Mouse (Mus musculus) intestine, postnatal 0 days (tissue): Measurements from ENCODE around the gene Rhd. TPM values are rescaled to one million over a fixed set of nuclear protein-coding genes. Genes with fewer than 3 reads are reported as not detected.
A peak's percentile ranks its signal among the peaks of the same experiment; 100 is the strongest.

Experiments used
- ATAC-seq: fragments of 200-750 bp; cut with Nextera tagmentation; 2 replicates; pipeline ENCODE4 v1.8.0; 2017; ENCODE audit warnings: mild to moderate bottlenecking, moderate TSS enrichment, moderate library complexity
- H3K27ac ChIP-seq: fragments of 300-500 bp; sonication (generic); 2 replicates; pipeline ENCODE4 v1.5.1; 2014; ENCODE audit warnings: mild to moderate bottlenecking, low read depth, low read length, moderate library complexity
- H3K27me3 ChIP-seq: fragments of 300-500 bp; sonication (generic); replicated peaks from 2 replicates; pipeline ENCODE4 v1.6.1; 2014; ENCODE audit warnings: low read length, mixed read lengths; ENCODE audit not compliant: control insufficient read depth, insufficient read depth
- H3K36me3 ChIP-seq: fragments of 300-500 bp; sonication (generic); 2 replicates; pipeline ENCODE4 v1.6.1; 2014; ENCODE audit warnings: mild to moderate bottlenecking, moderate library complexity; ENCODE audit not compliant: control insufficient read depth, insufficient read depth
- H3K4me1 ChIP-seq: fragments of 300-500 bp; sonication (generic); replicated peaks from 2 replicates; pipeline ENCODE4 v1.6.1; 2014; ENCODE audit warnings: antibody characterized with exemption, low read length, mixed read lengths; ENCODE audit not compliant: control insufficient read depth, insufficient read depth
- H3K4me2 ChIP-seq: fragments of 300-500 bp; sonication (generic); replicated peaks from 2 replicates; pipeline ENCODE4 v1.6.1; 2014; ENCODE audit warnings: low read depth, mild to moderate bottlenecking, moderate library complexity
- H3K4me3 ChIP-seq: fragments of 300-500 bp; sonication (generic); 2 replicates; pipeline ENCODE4 v1.5.1; 2014; ENCODE audit warnings: low read depth, low read length
- H3K9ac ChIP-seq: fragments of 300-500 bp; sonication (generic); 2 replicates; pipeline ENCODE4 v1.6.1; 2014; ENCODE audit warnings: mild to moderate bottlenecking, low read depth, low read length
- H3K9me3 ChIP-seq: fragments of 300-500 bp; sonication (generic); 2 replicates; pipeline ENCODE4 v1.6.1; 2016; ENCODE audit warnings: mixed run types; ENCODE audit not compliant: control insufficient read depth
- CTCF ChIP-seq: sonication (generic); IDR thresholded peaks from 2 replicates; pipeline ENCODE4 v1.5.1; 2016; ENCODE audit warnings: low read depth, mild to moderate bottlenecking, control low read depth, antibody characterized with exemption, moderate library complexity
- WGBS: fragments of 180-500 bp; shearing (Covaris S2); extraction: QIAGEN DNeasy Blood & Tissue Kit; methylation state at CpG from one replicate; pipeline ENCODE4 v1.1.7; 2014; 5-methylcytosine and 5-hydroxymethylcytosine counted together
- polyA plus RNA-seq: library from polyadenylated mRNA; unstranded; fragments of >200 nt; fragmentation: Nextera tagmentation; extraction: Ambion mirVana; gene quantifications from 2 replicates; pipeline ENCODE4 v1.2.1, GENCODE M21; 2015

Gene Rhd
- polyA plus RNA-seq, 1 experiment from 2014 or later, result 0.10 TPM

DNA sequence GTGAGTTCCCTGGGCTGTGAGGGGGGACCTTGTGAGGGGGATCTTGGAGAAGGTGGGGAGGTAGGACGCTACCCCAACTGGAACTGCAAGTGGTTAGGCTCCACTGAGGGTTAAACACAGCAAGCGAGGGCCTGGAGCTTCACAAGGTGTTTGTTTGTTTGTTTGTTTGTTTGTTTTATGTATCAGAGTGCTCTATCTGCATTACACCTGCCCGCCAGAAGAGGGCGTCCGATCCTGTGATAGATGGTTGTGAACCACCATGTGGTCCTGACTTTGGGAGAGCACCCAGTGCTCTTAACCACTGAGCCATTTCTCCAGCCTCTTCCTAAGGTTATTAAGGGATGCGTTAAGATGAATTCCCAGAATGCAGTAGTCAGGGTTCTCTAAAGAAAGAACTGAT is 15.7 kb downstream of the Rhd start:
- H3K4me1 ChIP-seq, result 0 out of 2 replicates have a peak, but pooled peaks cover 3% of the 10 kb centered on the region
- no peak overlapping the region for H3K4me2 ChIP-seq
- no peaks in the 10 kb centered on the region for H3K9me3 ChIP-seq
- H3K4me3 ChIP-seq, result no peak overlapping the region
- no peak overlapping the region for H3K27ac ChIP-seq
- ATAC-seq, result no peak
- H3K27me3 ChIP-seq, result no peaks in the 10 kb centered on the region
- H3K36me3 ChIP-seq, result no peaks in the 10 kb centered on the region
- WGBS, result 33% methylated on average over 6 of the region's 6 CpGs
- peak; percentile 54 for TF ChIP-seq CTCF
- H3K9ac ChIP-seq, result no peak overlapping the region

DNA sequence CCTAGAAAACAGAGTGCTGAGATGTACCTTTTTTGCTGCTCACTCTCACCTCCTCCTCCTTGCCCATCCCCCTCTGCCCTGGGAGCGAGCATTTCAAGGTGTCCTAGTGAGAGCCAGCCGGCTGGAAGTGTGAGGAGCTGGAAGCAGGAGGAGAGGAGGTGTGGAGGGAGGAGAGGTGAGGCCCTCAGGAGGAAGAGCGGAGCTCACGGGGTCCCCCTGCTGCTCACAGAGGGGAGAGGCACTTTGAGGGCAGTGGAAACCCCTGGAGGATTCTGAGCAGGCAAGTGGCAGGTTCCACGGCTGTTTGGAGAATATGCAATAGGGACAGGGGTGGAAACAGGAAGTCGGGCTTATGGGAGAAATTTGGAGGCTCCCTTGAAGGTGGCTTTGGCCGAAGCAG is 18.9 kb downstream of the Rhd start:
- Histone ChIP-seq H3K4me3 (no peak overlapping the region), H3K9me3 (no peaks in the 10 kb centered on the region), H3K36me3 (no peaks in the 10 kb centered on the region), H3K27ac (no peak overlapping the region), H3K9ac (no peak overlapping the region), H3K27me3 (no peaks in the 10 kb centered on the region), H3K4me2 (no peak overlapping the region), H3K4me1 (0 out of 2 replicates have a peak, but pooled peaks cover 3% of the 10 kb centered on the region)
- peak; percentile 82 for TF ChIP-seq CTCF
- WGBS, result 26% methylated on average over 7 of the region's 7 CpGs
- no peak for ATAC-seq

DNA sequence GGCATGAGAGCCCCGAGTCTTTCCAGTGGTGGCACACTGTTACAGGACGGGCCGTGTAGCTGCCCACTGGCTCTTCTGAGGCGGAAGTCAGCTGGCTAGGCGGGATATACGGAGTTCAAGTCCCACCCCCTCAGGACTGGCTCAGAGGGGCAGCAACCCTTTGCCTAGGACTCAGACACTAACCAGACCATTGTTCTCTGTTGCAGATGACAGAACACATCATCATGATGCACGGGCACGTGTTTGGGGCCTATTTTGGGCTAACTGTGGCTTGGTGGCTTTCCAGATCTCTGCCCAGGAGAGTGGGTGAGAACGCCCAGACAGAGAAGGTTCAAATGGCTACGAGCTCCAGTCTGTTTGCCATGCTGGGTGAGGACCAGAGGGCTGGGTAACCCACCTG is 19.5 kb downstream of the Rhd start:
- ATAC-seq, result no peak
- H3K4me1 ChIP-seq, result 0 out of 2 replicates have a peak, but pooled peaks cover 3% of the 10 kb centered on the region
- H3K4me2 ChIP-seq, result no peak overlapping the region
- H3K4me3 ChIP-seq, result no peak overlapping the region
- H3K27ac ChIP-seq, result no peak overlapping the region
- WGBS, result 84% methylated on average over 10 of the region's 10 CpGs
- H3K9me3 ChIP-seq, result no peaks in the 10 kb centered on the region
- no peaks in the 10 kb centered on the region for H3K36me3 ChIP-seq
- no peak overlapping the region for H3K9ac ChIP-seq
- no peaks in the 10 kb centered on the region for H3K27me3 ChIP-seq
- TF ChIP-seq CTCF, result no peak

DNA sequence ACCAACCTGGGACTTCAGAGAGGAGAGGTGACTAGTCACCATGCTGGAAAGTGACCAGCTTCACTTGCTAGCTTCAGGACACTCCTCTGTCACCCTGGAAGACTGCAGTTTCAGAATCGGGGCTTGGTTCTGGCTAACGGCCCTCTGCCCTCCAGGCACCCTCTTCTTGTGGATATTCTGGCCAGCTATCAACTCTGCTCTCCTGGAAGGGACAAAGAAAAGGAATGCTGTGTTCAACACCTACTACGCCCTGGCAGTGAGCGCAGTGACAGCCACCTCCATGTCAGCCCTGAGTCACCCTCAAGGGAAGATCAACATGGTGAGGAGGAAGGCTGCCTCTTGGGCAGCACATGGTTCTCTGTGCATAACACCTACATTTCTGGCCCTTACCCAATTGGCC is 20.0 kb downstream of the Rhd start:
- H3K27ac ChIP-seq, result no peak overlapping the region
- 87% methylated on average over 4 of the region's 4 CpGs for WGBS
- no peaks in the 10 kb centered on the region for H3K27me3 ChIP-seq
- H3K36me3 ChIP-seq, result no peaks in the 10 kb centered on the region
- H3K4me2 ChIP-seq, result no peak overlapping the region
- ATAC-seq, result no peak
- no peaks in the 10 kb centered on the region for H3K9me3 ChIP-seq
- no peak overlapping the region for H3K4me3 ChIP-seq
- TF ChIP-seq CTCF, result no peak
- H3K4me1 ChIP-seq, result 0 out of 2 replicates have a peak, but pooled peaks cover 3% of the 10 kb centered on the region
- no peak overlapping the region for H3K9ac ChIP-seq

DNA sequence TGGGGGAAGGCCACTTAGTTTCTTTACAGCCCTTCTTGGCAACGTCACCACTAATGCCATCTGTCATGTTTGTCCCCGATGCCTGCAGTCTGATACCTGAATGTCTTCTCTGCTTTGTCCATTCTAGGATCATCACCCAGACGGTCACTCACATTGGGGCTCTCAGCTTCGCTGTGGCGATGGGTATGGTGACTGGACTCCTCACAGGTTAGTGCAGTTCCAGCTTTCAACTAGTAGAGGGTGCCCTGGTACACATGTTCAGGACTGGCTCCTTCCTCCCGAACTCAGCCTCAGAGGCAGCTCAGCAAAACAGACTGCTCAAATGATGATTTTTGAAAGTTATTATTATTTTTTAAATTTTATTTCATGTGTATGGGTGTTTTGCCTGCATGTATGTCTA is 27.8 kb downstream of the Rhd start:
- ATAC-seq, result no peak
- TF ChIP-seq CTCF, result no peak
- Histone ChIP-seq H3K9me3 (no peaks in the 10 kb centered on the region), H3K9ac (no peak overlapping the region), H3K36me3 (peaks cover 15% of the 10 kb centered on the region), H3K4me3 (no peak overlapping the region), H3K27me3 (no peaks in the 10 kb centered on the region), H3K4me1 (no peaks in the 10 kb centered on the region), H3K4me2 (no peak overlapping the region), H3K27ac (no peak overlapping the region)
- WGBS, result 76% methylated on average over 6 of the region's 6 CpGs

DNA sequence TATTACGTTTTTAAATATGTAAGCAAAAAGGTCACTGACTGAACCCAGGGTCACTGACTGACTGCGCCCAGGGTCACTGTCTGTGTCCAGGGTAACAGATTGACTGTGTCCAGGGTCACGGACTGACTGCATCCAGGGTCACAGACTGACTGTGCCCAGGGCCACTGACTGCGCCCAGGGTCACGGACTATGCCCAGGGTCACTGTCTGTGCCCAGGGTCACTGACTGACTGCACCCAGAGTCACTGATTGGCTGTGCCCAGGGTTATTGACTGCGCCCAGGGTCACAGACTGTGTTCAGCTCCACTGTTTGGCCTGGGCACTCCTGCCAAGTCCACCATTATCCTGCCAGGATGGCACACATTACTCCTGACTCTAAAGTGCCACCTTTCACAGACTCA is 32.9 kb downstream of the Rhd start:
- Histone ChIP-seq H3K36me3 (peaks cover 60% of the 10 kb centered on the region), H3K4me1 (no peaks in the 10 kb centered on the region), H3K9ac (no peak overlapping the region), H3K27ac (no peak overlapping the region), H3K27me3 (no peaks in the 10 kb centered on the region), H3K4me2 (no peak overlapping the region), H3K9me3 (no peaks in the 10 kb centered on the region), H3K4me3 (no peak overlapping the region)
- no peak for ATAC-seq
- 86% methylated on average over 6 of the region's 6 CpGs for WGBS
- no peak for TF ChIP-seq CTCF

DNA sequence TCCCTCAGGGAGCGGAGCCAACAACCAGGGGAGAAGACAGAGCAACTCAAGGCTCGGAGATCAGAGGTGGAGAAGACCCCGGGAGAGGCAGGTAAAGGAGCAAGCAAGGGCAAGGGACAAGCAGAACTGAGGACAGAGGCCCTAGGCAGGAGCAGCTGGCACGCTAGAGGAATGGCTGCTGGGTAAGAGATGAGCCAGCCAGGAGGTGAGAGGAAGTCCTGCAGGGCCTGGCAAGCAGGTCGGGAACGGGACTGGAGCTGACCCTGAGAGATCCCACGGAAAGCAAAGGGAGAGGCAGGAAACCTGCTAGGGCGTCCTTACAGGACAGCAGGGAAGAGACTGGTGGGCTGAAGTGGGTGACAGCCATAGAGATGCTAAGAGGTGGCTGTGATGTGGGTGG is 36.8 kb downstream of the Rhd start:
- Histone ChIP-seq H3K9ac (no peak overlapping the region), H3K36me3 (peaks cover 92% of the 10 kb centered on the region), H3K27ac (no peak overlapping the region), H3K4me2 (no peak overlapping the region), H3K27me3 (no peaks in the 10 kb centered on the region), H3K9me3 (no peaks in the 10 kb centered on the region), H3K4me1 (no peaks in the 10 kb centered on the region), H3K4me3 (no peak overlapping the region)
- ATAC-seq, result no peak
- TF ChIP-seq CTCF, result no peak
- 94% methylated on average over 8 of the region's 8 CpGs for WGBS
